Mouse (Mus musculus) erythroblast, embryonic 14.5 days (primary cell): Measurements from ENCODE around the gene Vmac.

Experiments
- GATA1 ChIP-seq: IDR thresholded peaks from 2 replicates; pipeline ENCODE4 v1.6.1; 2012; ENCODE audit warnings: low read length, inconsistent platforms, mixed read lengths
- TAL1 ChIP-seq: IDR thresholded peaks from 3 replicates; pipeline ENCODE4 v1.6.1; 2012; ENCODE audit warnings: low read length, inconsistent platforms, mixed read lengths

GRCm38 (mm10) chr17:56740118-56740787 is 22.4 kb upstream of the Vmac start:
- TF ChIP-seq GATA1 (no peak), TAL1 (no peak)
